Comparison of ENCODE assay signal across 8 mouse cellular contexts in the genomic region with DNA sequence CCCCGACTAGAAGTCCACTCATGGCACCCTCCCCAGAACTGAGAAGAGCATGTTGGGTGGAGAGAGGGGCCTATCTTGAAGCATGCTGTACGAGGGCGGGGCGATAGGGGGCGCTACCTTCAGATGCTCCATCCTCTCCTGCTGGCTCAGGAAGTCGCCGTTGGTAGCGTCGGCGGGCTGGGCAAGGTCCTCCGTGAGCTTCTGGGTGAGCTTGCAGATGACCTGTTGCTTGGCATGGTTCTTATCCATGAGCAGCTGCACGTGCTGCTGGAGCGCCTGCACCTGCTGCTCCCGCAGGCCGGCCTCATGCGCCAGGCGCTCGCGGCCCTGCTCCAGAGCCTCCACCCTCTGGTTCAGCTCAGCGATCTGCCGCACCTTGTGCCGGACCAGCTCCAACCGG. TPM values are rescaled to one million over a fixed set of nuclear protein-coding genes. Genes with fewer than 3 reads are reported as not detected.
A peak's percentile ranks its signal among the peaks of the same experiment; 100 is the strongest.
DNase-seq lines count a peak whose midpoint lies in the region; ATAC-seq and TF ChIP-seq lines count a peak whose summit lies in the region.

No protein-coding gene starts in this region.

- whole genome bisulfite sequencing in forebrain, embryonic 10.5 days = 10% methylated on average over 23 of the region's 23 CpGs
- WGBS in forebrain, embryonic 16.5 days = 3% methylated on average over 22 of the region's 23 CpGs

- no peak overlapping the region for H3K4me2 ChIP-seq in forebrain, embryonic 16.5 days (ENCODE audit: low read length)

- H3K9me3 ChIP-seq in forebrain, embryonic 10.5 days = no peaks in the 10 kb centered on the region
- no peaks in the 10 kb centered on the region for H3K9me3 ChIP-seq in forebrain, embryonic 16.5 days (ENCODE audit: control insufficient read depth, low read length)
- no peaks in the 10 kb centered on the region for H3K9me3 ChIP-seq in E14TG2a.4 (ENCODE audit: low read length)

- H3K27ac ChIP-seq in forebrain, embryonic 10.5 days = peak overlapping the region; percentile 72
- H3K27ac ChIP-seq in forebrain, embryonic 16.5 days (ENCODE audit: low read length) = no peak overlapping the region

- H3K4me3 ChIP-seq in forebrain, embryonic 10.5 days = peak overlapping the region; percentile 49
- no peak overlapping the region for H3K4me3 ChIP-seq in forebrain, embryonic 16.5 days (replicated peaks; ENCODE audit: low read length)
- peak overlapping the region; percentile 68 for H3K4me3 ChIP-seq in E14TG2a.4 (replicated peaks; ENCODE audit: low read length)

- TF ChIP-seq CTCF in E14TG2a.4 (conservative IDR thresholded peaks at IDR 0.05; ENCODE audit: low read length) = peak; percentile 73

- H3K9ac ChIP-seq in forebrain, embryonic 16.5 days (replicated peaks; ENCODE audit: low read depth, low read length) = no peak overlapping the region

- peak; percentile 51 for DNase-seq in forebrain, embryonic 10.5 days (ENCODE audit: extremely low spot score, low spot score)
- peak; percentile 44 for DNase-seq in embryo, embryonic 9.5 days (ENCODE audit: extremely low spot score)
- peak; percentile 36 for DNase-seq in kidney, postnatal 10 days
- peak; percentile 51 for DNase-seq in neural tube, embryonic 10.5 days (ENCODE audit: extremely low spot score, low spot score)
- no peak for DNase-seq in urinary bladder, adult 2 months (ENCODE audit: low spot score)

- no peaks in the 10 kb centered on the region for H3K36me3 ChIP-seq in forebrain, embryonic 10.5 days (replicated peaks)
- H3K36me3 ChIP-seq in forebrain, embryonic 16.5 days (ENCODE audit: control insufficient read depth, insufficient read depth) = no peaks in the 10 kb centered on the region
- no peaks in the 10 kb centered on the region for H3K36me3 ChIP-seq in E14TG2a.4 (ENCODE audit: insufficient read depth, low read length)

- peaks cover 30% of the 10 kb centered on the region for H3K27me3 ChIP-seq in forebrain, embryonic 10.5 days (ENCODE audit: poor library complexity, severe bottlenecking)
- no peaks in the 10 kb centered on the region; the same call in 1 of the 2 replicates for H3K27me3 ChIP-seq in forebrain, embryonic 16.5 days (replicated peaks; ENCODE audit: control insufficient read depth, insufficient read depth, low read length)
- H3K27me3 ChIP-seq in E14TG2a.4 (ENCODE audit: insufficient read depth, low read length) = peaks cover 18% of the 10 kb centered on the region

- no peak for ATAC-seq in forebrain, embryonic 16.5 days
- no peak for ATAC-seq in monocyte, adult 5-6 weeks (replicated peaks; ENCODE audit: insufficient number of reproducible peaks, low FRiP score, low TSS enrichment, poor library complexity, severe bottlenecking)

- peaks cover 10% of the 10 kb centered on the region for H3K4me1 ChIP-seq in forebrain, embryonic 10.5 days
- H3K4me1 ChIP-seq in forebrain, embryonic 16.5 days (replicated peaks; ENCODE audit: control insufficient read depth, insufficient read depth, low read length) = peaks cover 5% of the 10 kb centered on the region; the same call in 1 of the 2 replicates
- H3K4me1 ChIP-seq in E14TG2a.4 (replicated peaks; ENCODE audit: low read depth, low read length) = peaks cover 56% of the 10 kb centered on the region

RNA-seq across cellular contexts. Expression of a gene that starts 18.3 kb away (rescaled TPM):
- polyA plus RNA-seq in forebrain, embryonic 10.5 days (2016; fragmentation: Nextera tagmentation; extraction: Ambion mirVana) = 2.1 and 2.8 TPM in 2 replicates
- 5.6 and 7.6 TPM in 2 replicates for polyA plus RNA-seq in forebrain, embryonic 16.5 days (2015; fragmentation: Nextera tagmentation; extraction: Ambion mirVana)
- 25.5 to 68.9 TPM (median 29.6 TPM) in 3 replicates for total RNA-seq in monocyte, adult 5-6 weeks (2017)
- polyA plus RNA-seq in urinary bladder, adult 2 months (2012; rRNA removed) = 6.4 and 7.0 TPM in 2 replicates

RNA-seq across cellular contexts. Expression of a gene that starts 29.7 kb away (rescaled TPM):
- 0.73 and 0.94 TPM in 2 replicates for polyA plus RNA-seq in forebrain, embryonic 10.5 days (2016; fragmentation: Nextera tagmentation; extraction: Ambion mirVana)
- 0.68 and 0.79 TPM in 2 replicates for polyA plus RNA-seq in forebrain, embryonic 16.5 days (2015; fragmentation: Nextera tagmentation; extraction: Ambion mirVana)
- 0.75 to 1.4 TPM (median 0.87 TPM) in 3 replicates for total RNA-seq in monocyte, adult 5-6 weeks (2017)
- 18.6 and 24.0 TPM in 2 replicates for polyA plus RNA-seq in urinary bladder, adult 2 months (2012; rRNA removed)

Comparison
In these comparisons a context has a peak if more than half of its experiments do, and no peak if none do; other contexts are left out.
1. RNA of a gene that starts 29.7 kb away (polyA plus RNA-seq): 18.6 to 24.0 TPM in urinary bladder, adult 2 months; 0.73 to 0.94 TPM in forebrain, embryonic 10.5 days and 0.68 to 0.79 TPM in forebrain, embryonic 16.5 days; every median in the first group is over 10 times any median in the second.